Mouse (Mus musculus): ENCODE results near the gene Cyth1. TPM values are rescaled to one million over a fixed set of nuclear protein-coding genes. Genes with fewer than 3 reads are reported as not detected.

Gene Cyth1
- polyA plus RNA-seq, 1 experiment from 2014 or later: 4.1 TPM

- H3K4me1 ChIP-seq (ENCODE audit: control insufficient read depth, low read depth, low read length): no peaks in the 10 kb centered on the region
- H3K9me3 ChIP-seq (replicated peaks; ENCODE audit: control insufficient read depth, low read length): no peaks in the 10 kb centered on the region
- H3K4me2 ChIP-seq (ENCODE audit: low read depth, low read length): no peak overlapping the region
- no peaks in the 10 kb centered on the region for H3K27me3 ChIP-seq (ENCODE audit: control insufficient read depth, insufficient read depth, low read depth, low read length)
- H3K4me3 ChIP-seq (ENCODE audit: low read depth, low read length): no peak overlapping the region
- no peak overlapping the region for H3K9ac ChIP-seq (ENCODE audit: low read depth, low read length)
- whole genome bisulfite sequencing (ENCODE audit: insufficient replicate concordance): 71% methylated on average over 8 of the region's 8 CpGs
- H3K27ac ChIP-seq (ENCODE audit: low read length): no peak overlapping the region
- no peak for ATAC-seq (ENCODE audit: low read depth)
- no peaks in the 10 kb centered on the region for H3K36me3 ChIP-seq (ENCODE audit: control insufficient read depth, insufficient read depth)
These were observed 83.8 kb downstream of the Cyth1 start for GRCm38 (mm10) chr11:118164566-118164965.

GRCm38 (mm10) chr11:118162245-118162644 is 86.1 kb downstream of the Cyth1 start:
- Histone ChIP-seq H3K9ac (ENCODE audit: low read depth, low read length) (no peak overlapping the region), H3K4me3 (ENCODE audit: low read depth, low read length) (no peak overlapping the region), H3K27ac (ENCODE audit: low read length) (no peak overlapping the region), H3K36me3 (ENCODE audit: control insufficient read depth, insufficient read depth) (no peaks in the 10 kb centered on the region), H3K4me1 (ENCODE audit: control insufficient read depth, low read depth, low read length) (no peaks in the 10 kb centered on the region), H3K9me3 (replicated peaks; ENCODE audit: control insufficient read depth, low read length) (no peaks in the 10 kb centered on the region), H3K27me3 (ENCODE audit: control insufficient read depth, insufficient read depth, low read depth, low read length) (no peaks in the 10 kb centered on the region), H3K4me2 (ENCODE audit: low read depth, low read length) (no peak overlapping the region)
- no peak for ATAC-seq (ENCODE audit: low read depth)
- WGBS (ENCODE audit: insufficient replicate concordance): 59% methylated on average over 10 of the region's 10 CpGs

DNA sequence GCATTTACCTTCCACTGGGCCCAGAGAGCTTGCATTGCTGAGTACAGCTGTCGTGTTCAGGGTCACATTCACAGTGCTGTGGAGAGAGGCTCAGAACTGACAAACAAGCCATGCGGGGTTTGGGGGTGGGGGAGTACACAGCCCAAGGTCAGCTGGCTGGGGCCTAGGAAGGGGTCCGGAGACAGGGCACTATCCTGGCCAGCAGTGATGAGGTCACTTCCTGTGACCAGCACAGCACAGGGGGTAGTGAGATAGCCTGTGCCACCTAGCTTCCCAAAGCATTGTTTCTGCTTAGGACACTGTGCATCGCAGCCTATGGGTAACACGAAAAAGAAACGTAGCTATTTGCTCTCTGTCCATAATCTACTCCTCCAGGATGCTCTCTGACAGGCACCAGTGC is 87.2 kb downstream of the Cyth1 start:
- Histone ChIP-seq H3K4me3 (ENCODE audit: low read depth, low read length) (no peak overlapping the region), H3K9ac (ENCODE audit: low read depth, low read length) (no peak overlapping the region), H3K4me2 (ENCODE audit: low read depth, low read length) (no peak overlapping the region), H3K36me3 (ENCODE audit: control insufficient read depth, insufficient read depth) (no peaks in the 10 kb centered on the region), H3K4me1 (ENCODE audit: control insufficient read depth, low read depth, low read length) (no peaks in the 10 kb centered on the region), H3K27me3 (ENCODE audit: control insufficient read depth, insufficient read depth, low read depth, low read length) (no peaks in the 10 kb centered on the region), H3K9me3 (replicated peaks; ENCODE audit: control insufficient read depth, low read length) (no peaks in the 10 kb centered on the region), H3K27ac (ENCODE audit: low read length) (no peak overlapping the region)
- ATAC-seq (ENCODE audit: low read depth): peak; percentile 41; the same call in 1 of the 2 replicates
- 60% methylated on average over 6 of the region's 6 CpGs for WGBS (ENCODE audit: insufficient replicate concordance)

GRCm38 (mm10) chr11:118160763-118161162 is 87.6 kb downstream of the Cyth1 start:
- WGBS (ENCODE audit: insufficient replicate concordance): 63% methylated on average over 2 of the region's 2 CpGs
- Histone ChIP-seq H3K4me1 (ENCODE audit: control insufficient read depth, low read depth, low read length) (no peaks in the 10 kb centered on the region), H3K27me3 (ENCODE audit: control insufficient read depth, insufficient read depth, low read depth, low read length) (no peaks in the 10 kb centered on the region), H3K4me2 (ENCODE audit: low read depth, low read length) (no peak overlapping the region), H3K4me3 (ENCODE audit: low read depth, low read length) (no peak overlapping the region), H3K27ac (ENCODE audit: low read length) (no peak overlapping the region), H3K9me3 (replicated peaks; ENCODE audit: control insufficient read depth, low read length) (no peaks in the 10 kb centered on the region), H3K9ac (ENCODE audit: low read depth, low read length) (no peak overlapping the region), H3K36me3 (ENCODE audit: control insufficient read depth, insufficient read depth) (no peaks in the 10 kb centered on the region)
- ATAC-seq (ENCODE audit: low read depth): no peak

DNA sequence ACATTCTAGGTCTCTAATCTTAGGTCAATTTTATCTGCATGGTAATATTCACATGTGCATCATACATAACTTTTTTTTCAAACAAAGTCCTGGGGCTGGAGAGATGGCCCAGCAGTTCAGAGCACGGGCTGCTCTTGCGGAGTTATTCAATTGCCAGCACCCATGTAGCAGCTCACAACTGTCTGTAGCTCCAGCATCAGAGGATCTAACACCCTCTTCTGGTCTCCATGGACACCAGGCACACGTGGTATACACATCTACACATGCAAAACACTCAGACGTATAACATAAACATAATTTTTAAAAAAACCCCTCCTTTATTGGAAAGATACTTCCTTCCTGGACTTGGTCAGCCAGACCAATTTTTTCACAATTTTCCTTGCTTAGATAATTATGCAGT is 89.6 kb downstream of the Cyth1 start:
- Histone ChIP-seq H3K27ac (ENCODE audit: low read length) (no peak overlapping the region), H3K4me3 (ENCODE audit: low read depth, low read length) (no peak overlapping the region), H3K9ac (ENCODE audit: low read depth, low read length) (no peak overlapping the region), H3K4me1 (ENCODE audit: control insufficient read depth, low read depth, low read length) (no peaks in the 10 kb centered on the region), H3K9me3 (replicated peaks; ENCODE audit: control insufficient read depth, low read length) (no peaks in the 10 kb centered on the region), H3K36me3 (ENCODE audit: control insufficient read depth, insufficient read depth) (no peaks in the 10 kb centered on the region), H3K4me2 (ENCODE audit: low read depth, low read length) (no peak overlapping the region), H3K27me3 (ENCODE audit: control insufficient read depth, insufficient read depth, low read depth, low read length) (no peaks in the 10 kb centered on the region)
- ATAC-seq (ENCODE audit: low read depth): no peak
- WGBS (ENCODE audit: insufficient replicate concordance): 49% methylated on average over 4 of the region's 4 CpGs

- H3K4me2 ChIP-seq (ENCODE audit: low read depth, low read length): no peak overlapping the region
- no peak overlapping the region for H3K4me3 ChIP-seq (ENCODE audit: low read depth, low read length)
- H3K4me1 ChIP-seq (ENCODE audit: control insufficient read depth, low read depth, low read length): no peaks in the 10 kb centered on the region
- no peak overlapping the region for H3K27ac ChIP-seq (ENCODE audit: low read length)
- no peaks in the 10 kb centered on the region for H3K36me3 ChIP-seq (ENCODE audit: control insufficient read depth, insufficient read depth)
- WGBS (ENCODE audit: insufficient replicate concordance): 58% methylated on average over 8 of the region's 8 CpGs
- no peak for ATAC-seq (ENCODE audit: low read depth)
- no peaks in the 10 kb centered on the region; the same call in 1 of the 2 replicates for H3K9me3 ChIP-seq (replicated peaks; ENCODE audit: control insufficient read depth, low read length)
- no peaks in the 10 kb centered on the region for H3K27me3 ChIP-seq (ENCODE audit: control insufficient read depth, insufficient read depth, low read depth, low read length)
- H3K9ac ChIP-seq (ENCODE audit: low read depth, low read length): no peak overlapping the region
These were observed 91.8 kb downstream of the Cyth1 start for GRCm38 (mm10) chr11:118156480-118157060.

DNA sequence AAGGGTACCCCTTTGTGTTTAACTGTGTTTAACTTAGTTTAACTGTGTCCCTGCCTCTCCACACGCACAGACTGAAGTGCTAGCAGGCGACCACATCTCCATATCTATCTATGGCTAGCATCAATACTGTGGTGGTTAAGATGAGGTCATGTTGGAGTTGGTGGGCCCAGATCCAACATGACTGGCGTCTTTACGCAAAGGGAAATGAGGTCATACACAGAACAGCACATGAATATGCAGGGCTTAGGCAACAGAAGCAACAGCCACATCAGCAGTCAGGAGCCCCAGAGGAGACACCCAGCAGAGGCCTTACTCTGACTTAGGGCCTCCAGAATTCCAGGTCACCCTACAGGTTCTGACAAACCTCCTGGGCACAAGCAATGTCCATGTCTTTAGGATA is 95.4 kb downstream of the Cyth1 start:
- no peak overlapping the region for H3K4me3 ChIP-seq (ENCODE audit: low read depth, low read length)
- H3K9ac ChIP-seq (ENCODE audit: low read depth, low read length): no peak overlapping the region
- no peak for ATAC-seq (ENCODE audit: low read depth)
- WGBS (ENCODE audit: insufficient replicate concordance): 42% methylated on average over 4 of the region's 4 CpGs
- no peaks in the 10 kb centered on the region for H3K36me3 ChIP-seq (ENCODE audit: control insufficient read depth, insufficient read depth)
- no peak overlapping the region for H3K4me2 ChIP-seq (ENCODE audit: low read depth, low read length)
- H3K27ac ChIP-seq (ENCODE audit: low read length): no peak overlapping the region
- H3K4me1 ChIP-seq (ENCODE audit: control insufficient read depth, low read depth, low read length): peaks cover 2% of the 10 kb centered on the region; the same call in 1 of the 2 replicates
- no peaks in the 10 kb centered on the region for H3K27me3 ChIP-seq (ENCODE audit: control insufficient read depth, insufficient read depth, low read depth, low read length)
- H3K9me3 ChIP-seq (replicated peaks; ENCODE audit: control insufficient read depth, low read length): no peaks in the 10 kb centered on the region; the same call in 1 of the 2 replicates

- Histone ChIP-seq H3K4me3 (ENCODE audit: low read depth, low read length) (no peak overlapping the region), H3K27me3 (ENCODE audit: control insufficient read depth, insufficient read depth, low read depth, low read length) (no peaks in the 10 kb centered on the region), H3K4me2 (ENCODE audit: low read depth, low read length) (no peak overlapping the region), H3K4me1 (ENCODE audit: control insufficient read depth, low read depth, low read length) (peaks cover 7% of the 10 kb centered on the region; the same call in 1 of the 2 replicates), H3K27ac (ENCODE audit: low read length) (no peak overlapping the region), H3K36me3 (ENCODE audit: control insufficient read depth, insufficient read depth) (no peaks in the 10 kb centered on the region), H3K9ac (ENCODE audit: low read depth, low read length) (no peak overlapping the region), H3K9me3 (replicated peaks; ENCODE audit: control insufficient read depth, low read length) (no peaks in the 10 kb centered on the region; the same call in 1 of the 2 replicates)
- WGBS (ENCODE audit: insufficient replicate concordance): 61% methylated on average over 5 of the region's 5 CpGs
- no peak for ATAC-seq (ENCODE audit: low read depth)
These were observed 96.8 kb downstream of the Cyth1 start for GRCm38 (mm10) chr11:118151423-118152180.

DNA sequence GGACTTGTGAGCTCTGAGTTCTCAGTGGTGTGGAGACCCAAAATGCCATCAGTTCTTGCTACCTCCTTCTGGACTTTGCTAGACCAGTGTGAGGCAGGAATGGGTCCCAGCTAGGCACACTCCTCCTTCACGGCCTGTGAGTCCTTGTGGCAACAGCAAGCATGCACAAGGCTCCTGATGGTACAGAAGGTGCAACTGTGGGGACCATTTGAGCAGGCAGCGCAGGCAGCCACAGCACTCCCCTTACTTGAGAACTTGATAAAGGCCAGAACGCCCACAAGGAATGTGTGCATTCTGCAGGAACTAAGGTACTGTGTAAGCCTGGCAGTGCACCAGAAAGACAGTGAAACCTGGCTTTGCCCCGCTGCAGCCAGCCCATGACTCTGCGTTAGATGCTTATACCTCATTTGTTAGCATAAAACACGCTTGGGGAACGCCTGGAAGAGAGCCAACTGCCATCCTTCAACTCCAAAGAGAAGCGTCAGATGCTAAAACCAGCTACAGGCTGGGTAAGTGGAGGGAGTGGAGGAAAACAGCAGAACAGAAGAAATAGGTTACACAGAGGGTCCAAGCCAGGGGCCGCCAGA is 98.2 kb downstream of the Cyth1 start:
- no peaks in the 10 kb centered on the region for H3K27me3 ChIP-seq (ENCODE audit: control insufficient read depth, insufficient read depth, low read depth, low read length)
- no peak overlapping the region for H3K9ac ChIP-seq (ENCODE audit: low read depth, low read length)
- no peaks in the 10 kb centered on the region; the same call in 1 of the 2 replicates for H3K9me3 ChIP-seq (replicated peaks; ENCODE audit: control insufficient read depth, low read length)
- no peaks in the 10 kb centered on the region for H3K36me3 ChIP-seq (ENCODE audit: control insufficient read depth, insufficient read depth)
- no peak for ATAC-seq (ENCODE audit: low read depth)
- no peak overlapping the region for H3K27ac ChIP-seq (ENCODE audit: low read length)
- H3K4me2 ChIP-seq (ENCODE audit: low read depth, low read length): no peak overlapping the region
- 68% methylated on average over 9 of the region's 9 CpGs for WGBS (ENCODE audit: insufficient replicate concordance)
- peaks cover 9% of the 10 kb centered on the region; the same call in 1 of the 2 replicates for H3K4me1 ChIP-seq (ENCODE audit: control insufficient read depth, low read depth, low read length)
- no peak overlapping the region for H3K4me3 ChIP-seq (ENCODE audit: low read depth, low read length)
